Mouse (Mus musculus): ENCODE measurements around the gene Inf2. TPM values are rescaled to one million over a fixed set of nuclear protein-coding genes. Genes with fewer than 3 reads are reported as not detected.

The Inf2 gene
- polyA plus RNA-seq, 1 experiment from 2014 or later = 2.7 TPM

DNA sequence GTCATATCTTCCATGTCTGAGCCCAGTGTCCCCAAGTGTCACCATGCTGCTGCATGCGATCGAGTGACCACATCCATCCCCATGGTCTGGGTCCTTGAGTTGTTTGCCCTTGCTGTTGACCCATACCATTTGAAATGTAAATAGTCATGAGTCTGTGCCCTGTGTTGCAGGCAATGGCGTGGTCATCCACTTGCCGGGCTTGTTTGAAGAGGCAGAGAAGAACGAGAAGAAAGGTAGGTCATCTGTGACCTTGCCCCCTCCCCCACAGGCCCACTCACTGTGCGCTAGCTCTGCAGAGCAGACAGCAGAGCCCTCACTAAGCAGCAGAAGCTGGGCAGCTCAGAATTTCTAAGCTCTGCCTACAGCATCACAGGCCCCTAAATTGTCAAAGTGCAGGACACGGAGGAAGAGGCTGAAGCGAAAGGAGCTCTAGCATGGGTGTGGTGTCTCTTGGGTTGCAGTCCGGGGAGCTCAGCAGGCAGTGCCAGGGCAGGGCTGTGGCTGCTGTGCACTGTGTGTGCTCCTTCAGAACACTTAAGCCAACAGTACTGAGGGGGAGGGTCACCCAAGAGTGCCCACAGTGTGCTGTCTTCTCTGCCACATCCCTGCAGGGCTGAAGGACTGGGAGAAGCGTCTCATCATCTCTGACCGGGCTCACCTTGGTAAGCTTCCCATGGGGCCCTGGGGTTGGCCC is 43.6 kb downstream of the Inf2 start:
- Histone ChIP-seq H3K9me3 (replicated peaks; ENCODE audit: control insufficient read depth, low read length) (no peaks in the 10 kb centered on the region), H3K36me3 (ENCODE audit: control insufficient read depth, insufficient read depth) (no peaks in the 10 kb centered on the region), H3K4me3 (ENCODE audit: low read depth, low read length) (no peak overlapping the region), H3K27ac (ENCODE audit: low read length) (peak overlapping the region; percentile 59), H3K9ac (ENCODE audit: low read depth, low read length) (no peak overlapping the region; the same call in 1 of the 2 replicates), H3K4me1 (ENCODE audit: control insufficient read depth, low read depth, low read length) (peaks cover 45% of the 10 kb centered on the region), H3K4me2 (ENCODE audit: low read depth, low read length) (peak overlapping the region; percentile 20; the same call in 1 of the 2 replicates), H3K27me3 (ENCODE audit: control insufficient read depth, insufficient read depth, low read depth, low read length) (no peaks in the 10 kb centered on the region)
- peak; percentile 9; the same call in 1 of the 2 replicates for ATAC-seq (ENCODE audit: low read depth)
- WGBS (ENCODE audit: insufficient replicate concordance) = 52% methylated on average over 11 of the region's 11 CpGs

DNA sequence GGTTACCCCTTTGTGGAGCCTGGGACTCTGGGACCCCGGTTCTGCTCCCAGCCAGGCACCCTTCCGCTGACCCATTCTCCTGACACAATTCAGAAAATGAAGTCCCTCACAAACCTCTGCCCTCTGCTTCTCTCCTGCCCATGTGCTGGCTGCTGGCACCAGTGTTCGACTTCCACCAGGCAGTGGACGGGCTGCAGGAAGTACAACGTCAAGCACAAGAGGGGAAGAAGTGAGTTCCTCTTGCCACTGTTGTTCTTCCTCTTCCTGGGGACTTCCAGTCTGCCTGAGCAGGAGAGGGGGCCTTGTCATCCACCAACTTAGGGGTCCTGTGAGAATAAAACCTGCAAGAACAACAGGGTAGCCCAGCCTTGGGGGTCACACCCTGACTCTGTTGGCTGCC is 44.3 kb downstream of the Inf2 start:
- H3K27ac ChIP-seq (ENCODE audit: low read length) = peak overlapping the region; percentile 59
- H3K36me3 ChIP-seq (ENCODE audit: control insufficient read depth, insufficient read depth) = no peaks in the 10 kb centered on the region
- peaks cover 45% of the 10 kb centered on the region for H3K4me1 ChIP-seq (ENCODE audit: control insufficient read depth, low read depth, low read length)
- no peaks in the 10 kb centered on the region for H3K27me3 ChIP-seq (ENCODE audit: control insufficient read depth, insufficient read depth, low read depth, low read length)
- no peak overlapping the region for H3K4me3 ChIP-seq (ENCODE audit: low read depth, low read length)
- no peak overlapping the region for H3K9ac ChIP-seq (ENCODE audit: low read depth, low read length)
- no peak for ATAC-seq (ENCODE audit: low read depth)
- no peaks in the 10 kb centered on the region for H3K9me3 ChIP-seq (replicated peaks; ENCODE audit: control insufficient read depth, low read length)
- 0 out of 2 replicates have a peak overlapping the region, but pooled peaks have one; percentile 20 for H3K4me2 ChIP-seq (ENCODE audit: low read depth, low read length)
- WGBS (ENCODE audit: insufficient replicate concordance) = 35% methylated on average over 5 of the region's 5 CpGs

DNA sequence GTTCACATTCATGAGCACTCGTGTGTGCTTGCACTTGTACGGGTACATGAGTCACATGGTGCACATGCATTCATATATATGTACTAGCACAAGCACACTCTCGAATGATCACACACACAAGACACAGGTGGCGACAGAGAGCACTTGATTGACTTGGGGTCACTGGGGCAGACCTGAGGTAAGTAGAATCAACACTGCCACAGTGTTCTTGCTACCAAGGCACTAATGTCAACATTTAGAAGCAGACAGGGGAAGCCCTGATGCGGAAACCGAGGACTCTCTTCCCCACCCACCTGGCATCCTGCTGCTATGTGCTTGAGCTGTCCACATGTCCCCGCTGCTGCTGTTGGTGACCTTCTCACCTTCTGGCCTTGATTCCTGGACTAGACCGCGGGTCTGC is 45.1 kb downstream of the Inf2 start:
- 59% methylated on average over 9 of the region's 9 CpGs for WGBS (ENCODE audit: insufficient replicate concordance)

DNA sequence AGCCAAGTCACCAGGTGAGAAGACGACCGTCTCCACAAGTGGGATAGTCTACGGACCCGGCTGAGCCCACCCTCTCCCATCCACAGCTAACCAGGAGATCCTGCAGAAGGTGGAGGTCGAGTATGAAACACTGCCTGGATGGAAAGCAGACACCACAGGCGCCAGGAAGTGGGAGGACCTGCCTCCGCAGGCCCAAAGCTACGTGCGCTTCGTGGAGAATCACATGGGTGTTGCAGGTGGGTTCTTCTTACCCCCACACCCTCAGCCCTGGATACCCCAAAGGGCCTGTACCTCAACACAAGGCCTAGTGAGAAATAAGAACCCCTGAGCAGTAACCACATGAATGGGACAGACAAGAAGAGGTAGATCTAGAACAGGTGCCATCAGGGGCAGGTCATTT is 50.9 kb downstream of the Inf2 start:
- no peak for ATAC-seq (ENCODE audit: low read depth)
- Histone ChIP-seq H3K4me3 (ENCODE audit: low read depth, low read length) (no peak overlapping the region), H3K9ac (ENCODE audit: low read depth, low read length) (no peak overlapping the region), H3K36me3 (ENCODE audit: control insufficient read depth, insufficient read depth) (no peaks in the 10 kb centered on the region; the same call in 1 of the 2 replicates), H3K4me1 (ENCODE audit: control insufficient read depth, low read depth, low read length) (peaks cover 5% of the 10 kb centered on the region), H3K4me2 (ENCODE audit: low read depth, low read length) (no peak overlapping the region), H3K9me3 (replicated peaks; ENCODE audit: control insufficient read depth, low read length) (no peaks in the 10 kb centered on the region), H3K27me3 (ENCODE audit: control insufficient read depth, insufficient read depth, low read depth, low read length) (no peaks in the 10 kb centered on the region), H3K27ac (ENCODE audit: low read length) (no peak overlapping the region)
- WGBS (ENCODE audit: insufficient replicate concordance) = 73% methylated on average over 10 of the region's 10 CpGs

More for the DNA sequence above, 45.1 kb downstream of the Inf2 start:
- H3K4me3 ChIP-seq (ENCODE audit: low read depth, low read length) = no peak overlapping the region
- no peak overlapping the region; the same call in 1 of the 2 replicates for H3K27ac ChIP-seq (ENCODE audit: low read length)
- H3K9me3 ChIP-seq (replicated peaks; ENCODE audit: control insufficient read depth, low read length) = no peaks in the 10 kb centered on the region
- H3K36me3 ChIP-seq (ENCODE audit: control insufficient read depth, insufficient read depth) = no peaks in the 10 kb centered on the region
- no peak overlapping the region for H3K4me2 ChIP-seq (ENCODE audit: low read depth, low read length)
- no peaks in the 10 kb centered on the region for H3K27me3 ChIP-seq (ENCODE audit: control insufficient read depth, insufficient read depth, low read depth, low read length)
- peak; percentile 9; the same call in 1 of the 2 replicates for ATAC-seq (ENCODE audit: low read depth)
- no peak overlapping the region for H3K9ac ChIP-seq (ENCODE audit: low read depth, low read length)
- peaks cover 44% of the 10 kb centered on the region for H3K4me1 ChIP-seq (ENCODE audit: control insufficient read depth, low read depth, low read length)

DNA sequence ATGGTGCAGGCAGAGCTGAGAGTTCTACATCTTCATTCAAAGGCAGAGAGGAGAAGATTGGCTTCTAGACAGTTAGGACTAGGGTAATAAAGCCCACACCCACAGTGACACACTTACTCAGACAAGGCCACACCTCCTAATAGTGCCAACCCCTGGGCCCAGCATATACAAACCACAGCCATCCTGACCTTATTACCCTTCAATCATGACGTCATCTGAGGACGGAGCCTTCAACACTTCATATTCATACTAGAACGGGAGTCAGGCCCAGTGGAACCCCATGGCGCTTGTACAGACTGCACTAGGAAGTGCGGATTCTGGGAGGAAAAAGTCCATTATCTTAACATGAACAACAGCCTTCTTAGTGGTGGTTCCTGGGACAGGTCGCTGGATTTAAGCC is 54.5 kb downstream of the Inf2 start:
- Histone ChIP-seq H3K9ac (ENCODE audit: low read depth, low read length) (no peak overlapping the region), H3K27me3 (ENCODE audit: control insufficient read depth, insufficient read depth, low read depth, low read length) (no peaks in the 10 kb centered on the region), H3K4me2 (ENCODE audit: low read depth, low read length) (no peak overlapping the region), H3K4me1 (ENCODE audit: control insufficient read depth, low read depth, low read length) (peaks cover 17% of the 10 kb centered on the region), H3K4me3 (ENCODE audit: low read depth, low read length) (no peak overlapping the region), H3K27ac (ENCODE audit: low read length) (no peak overlapping the region), H3K36me3 (ENCODE audit: control insufficient read depth, insufficient read depth) (peaks cover 2% of the 10 kb centered on the region), H3K9me3 (replicated peaks; ENCODE audit: control insufficient read depth, low read length) (no peaks in the 10 kb centered on the region)
- ATAC-seq (ENCODE audit: low read depth) = no peak
- WGBS (ENCODE audit: insufficient replicate concordance) = 84% methylated on average over 6 of the region's 6 CpGs

DNA sequence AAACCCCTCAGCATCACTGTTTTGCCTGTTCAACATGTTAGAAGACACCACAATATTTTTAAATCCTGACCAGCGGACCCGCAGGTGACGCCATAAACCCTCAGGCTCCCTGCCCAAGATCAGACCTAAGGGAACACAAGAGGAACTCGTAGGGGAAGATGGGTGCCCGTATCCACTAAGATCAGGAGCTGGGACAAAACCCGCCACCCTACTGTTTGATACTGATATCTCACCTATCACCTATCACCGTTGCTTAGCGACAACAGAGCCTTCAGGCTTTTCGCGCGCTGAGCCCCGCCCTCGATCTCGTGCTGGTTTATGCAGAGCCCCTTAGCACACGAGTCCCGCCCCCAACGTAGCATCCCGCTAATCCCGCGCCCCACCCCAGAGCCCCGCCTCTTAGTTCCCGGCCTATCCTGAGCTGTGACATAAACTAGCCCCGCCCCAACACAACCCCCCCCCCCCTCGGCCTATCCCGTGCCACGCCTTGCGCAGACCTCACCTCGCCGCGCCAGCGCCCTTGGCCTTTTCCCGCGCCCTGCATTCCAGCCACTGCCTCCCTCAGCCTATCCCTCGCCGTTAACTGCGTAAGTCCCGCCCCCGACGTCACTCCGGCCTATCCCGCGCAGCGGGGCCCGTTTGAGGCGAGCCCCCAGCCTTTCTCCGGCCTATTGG is 55.7 kb downstream of the Inf2 start, which contains the start of gene Siva1:
TSS of gene Siva1 (plus strand) at position 500 of the 675 bp plus-strand sequence.
- no peaks in the 10 kb centered on the region for H3K27me3 ChIP-seq (ENCODE audit: control insufficient read depth, insufficient read depth, low read depth, low read length)
- H3K9ac ChIP-seq (ENCODE audit: low read depth, low read length) = peak within 1 kb of the TSS; percentile 84
- 1% methylated on average over 37 of the region's 46 CpGs for WGBS (ENCODE audit: insufficient replicate concordance)
- peak; percentile 95 for ATAC-seq (ENCODE audit: low read depth)
- H3K36me3 ChIP-seq (ENCODE audit: control insufficient read depth, insufficient read depth) = peaks cover 11% of the 10 kb centered on the region
- H3K4me3 ChIP-seq (ENCODE audit: low read depth, low read length) = peak within 1 kb of the TSS; percentile 83
- H3K9me3 ChIP-seq (replicated peaks; ENCODE audit: control insufficient read depth, low read length) = no peaks in the 10 kb centered on the region
- peak within 1 kb of the TSS; percentile 79 for H3K27ac ChIP-seq (ENCODE audit: low read length)
- peak within 1 kb of the TSS; percentile 81 for H3K4me2 ChIP-seq (ENCODE audit: low read depth, low read length)
- peaks cover 17% of the 10 kb centered on the region for H3K4me1 ChIP-seq (ENCODE audit: control insufficient read depth, low read depth, low read length)

DNA sequence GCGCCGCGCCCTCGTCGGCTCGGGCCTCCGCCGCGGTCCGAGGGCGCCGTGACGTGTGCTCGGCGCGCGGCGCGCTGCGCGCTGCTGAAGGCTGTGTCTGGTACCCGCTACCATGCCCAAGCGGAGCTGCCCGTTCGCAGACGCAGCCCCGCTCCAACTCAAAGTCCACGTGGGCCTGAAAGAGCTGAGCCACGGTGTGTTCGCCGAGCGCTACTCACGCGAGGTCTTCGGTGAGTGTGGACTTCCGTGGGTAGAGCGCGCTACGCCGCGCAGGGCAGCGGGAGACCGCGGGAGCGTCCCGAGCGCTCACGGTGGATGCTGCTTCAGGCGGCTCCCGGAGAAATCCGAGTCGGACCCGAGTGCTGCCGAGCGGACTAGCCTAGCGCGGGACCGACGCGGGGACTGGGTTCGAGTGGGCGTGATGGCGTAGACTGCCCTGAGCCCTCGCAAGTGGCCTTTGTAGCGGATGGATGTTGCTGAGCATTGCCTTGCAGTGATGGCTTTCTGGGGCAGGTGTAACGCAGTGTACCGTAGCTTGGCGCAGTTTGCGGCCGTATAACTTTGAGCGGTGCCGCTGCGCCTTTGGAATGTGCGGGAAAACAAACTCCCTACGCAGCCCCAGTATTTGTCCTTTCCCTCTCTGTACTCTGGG is 56.4 kb downstream of the Inf2 start:
- under 1% methylated on average over 75 of the region's 75 CpGs for WGBS (ENCODE audit: insufficient replicate concordance)
- peak overlapping the region; percentile 81 for H3K4me2 ChIP-seq (ENCODE audit: low read depth, low read length)
- H3K9me3 ChIP-seq (replicated peaks; ENCODE audit: control insufficient read depth, low read length) = no peaks in the 10 kb centered on the region
- peaks cover 14% of the 10 kb centered on the region for H3K36me3 ChIP-seq (ENCODE audit: control insufficient read depth, insufficient read depth)
- H3K9ac ChIP-seq (ENCODE audit: low read depth, low read length) = peak overlapping the region; percentile 84
- peaks cover 17% of the 10 kb centered on the region for H3K4me1 ChIP-seq (ENCODE audit: control insufficient read depth, low read depth, low read length)
- peak overlapping the region; percentile 79 for H3K27ac ChIP-seq (ENCODE audit: low read length)
- ATAC-seq (ENCODE audit: low read depth) = peak; percentile 4
- no peaks in the 10 kb centered on the region for H3K27me3 ChIP-seq (ENCODE audit: control insufficient read depth, insufficient read depth, low read depth, low read length)
- peak overlapping the region; percentile 83 for H3K4me3 ChIP-seq (ENCODE audit: low read depth, low read length)

DNA sequence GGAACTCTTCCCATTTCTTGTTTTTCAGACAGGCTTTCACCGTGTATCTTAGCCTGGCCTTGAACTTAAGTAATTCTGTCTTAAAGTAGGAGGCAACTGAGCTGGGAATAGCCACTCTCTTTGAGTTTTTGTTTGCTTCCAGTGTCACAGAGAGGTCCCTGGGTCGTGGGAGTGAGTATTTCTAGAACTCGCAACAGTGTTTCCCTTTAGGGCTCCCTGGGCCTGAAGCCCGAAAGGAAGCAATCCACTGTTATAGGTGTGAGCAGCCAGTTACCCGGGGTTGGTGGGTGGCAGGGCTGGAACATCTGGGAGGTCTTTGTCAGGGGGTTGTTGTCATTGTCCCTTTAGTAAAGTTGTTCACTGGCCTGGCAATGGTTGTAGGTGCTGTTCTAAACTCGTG is 57.6 kb downstream of the Inf2 start:
- Histone ChIP-seq H3K9ac (ENCODE audit: low read depth, low read length) (peak overlapping the region; percentile 84), H3K36me3 (ENCODE audit: control insufficient read depth, insufficient read depth) (peaks cover 14% of the 10 kb centered on the region), H3K4me1 (ENCODE audit: control insufficient read depth, low read depth, low read length) (peaks cover 17% of the 10 kb centered on the region), H3K4me3 (ENCODE audit: low read depth, low read length) (peak overlapping the region; percentile 83), H3K4me2 (ENCODE audit: low read depth, low read length) (peak overlapping the region; percentile 81), H3K27ac (ENCODE audit: low read length) (no peak overlapping the region), H3K27me3 (ENCODE audit: control insufficient read depth, insufficient read depth, low read depth, low read length) (no peaks in the 10 kb centered on the region), H3K9me3 (replicated peaks; ENCODE audit: control insufficient read depth, low read length) (no peaks in the 10 kb centered on the region)
- 45% methylated on average over 6 of the region's 6 CpGs for WGBS (ENCODE audit: insufficient replicate concordance)
- ATAC-seq (ENCODE audit: low read depth) = no peak
